Mouse (Mus musculus): ENCODE measurements around the gene Atf7.

The Atf7 gene

DNA sequence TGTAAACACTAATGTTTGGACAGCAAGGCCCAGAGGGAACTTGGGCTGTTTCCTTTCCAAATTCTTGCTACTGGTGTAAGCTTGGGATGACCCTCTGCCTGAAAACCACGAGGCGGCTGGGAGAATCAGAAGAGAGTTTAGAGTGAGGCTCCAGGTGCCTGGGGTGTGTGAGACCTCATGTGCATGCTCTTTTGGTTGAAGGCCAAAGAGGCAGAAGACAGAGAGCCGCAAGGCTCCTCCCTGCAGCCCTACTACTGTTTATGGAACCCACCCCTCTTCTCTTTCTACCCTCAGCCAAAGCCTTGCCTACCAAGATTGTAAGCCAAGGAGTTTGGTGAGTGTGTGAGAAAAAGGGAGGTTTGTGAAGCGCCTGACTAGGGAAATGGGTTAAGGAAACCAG, 109.5 kb downstream of the Atf7 start:
- in situ Hi-C loops (cut with MseI, MboI): no loop called here

DNA sequence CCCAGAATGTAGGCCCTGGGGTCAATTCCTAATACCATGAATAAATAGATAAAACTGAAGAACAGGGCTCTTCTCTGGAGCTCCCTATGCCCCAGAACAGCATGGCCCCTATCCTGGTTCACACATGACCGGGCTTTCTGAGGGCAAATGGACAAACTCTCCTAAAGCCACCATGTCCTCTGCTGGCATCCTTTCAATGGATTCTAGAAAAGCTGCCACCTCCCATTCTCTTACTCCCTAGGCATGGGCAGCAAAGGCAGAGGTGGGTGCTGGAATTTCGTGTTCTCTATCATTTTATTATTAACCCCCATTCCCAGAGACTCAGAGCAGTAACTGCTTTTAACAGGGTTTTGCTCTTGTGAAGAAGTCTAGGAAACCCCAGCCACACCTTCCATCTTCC, 110.0 kb downstream of the Atf7 start:
- in situ Hi-C loops (cut with MseI, MboI): no loop called here

DNA sequence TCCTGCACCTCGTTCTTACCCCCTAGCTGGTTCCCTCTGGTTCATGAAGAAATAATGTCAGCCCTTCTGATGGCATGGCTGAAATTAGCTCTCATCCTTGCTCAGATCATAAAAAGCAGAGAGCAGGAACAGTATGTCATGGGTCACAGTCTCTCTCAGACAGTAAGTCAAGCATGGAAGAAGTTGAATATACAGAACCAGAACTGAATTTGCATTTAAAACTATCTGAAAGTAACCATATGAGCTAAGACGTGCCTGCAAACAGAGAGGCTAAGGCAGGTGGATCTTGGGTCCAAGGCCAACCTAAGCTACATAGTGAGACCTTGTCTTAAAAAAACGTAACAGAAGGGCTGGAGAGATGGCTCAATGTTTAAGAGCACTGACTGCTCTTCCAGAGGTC, 112.3 kb downstream of the Atf7 start:
- in situ Hi-C loops (cut with MseI, MboI): no loop called here

DNA sequence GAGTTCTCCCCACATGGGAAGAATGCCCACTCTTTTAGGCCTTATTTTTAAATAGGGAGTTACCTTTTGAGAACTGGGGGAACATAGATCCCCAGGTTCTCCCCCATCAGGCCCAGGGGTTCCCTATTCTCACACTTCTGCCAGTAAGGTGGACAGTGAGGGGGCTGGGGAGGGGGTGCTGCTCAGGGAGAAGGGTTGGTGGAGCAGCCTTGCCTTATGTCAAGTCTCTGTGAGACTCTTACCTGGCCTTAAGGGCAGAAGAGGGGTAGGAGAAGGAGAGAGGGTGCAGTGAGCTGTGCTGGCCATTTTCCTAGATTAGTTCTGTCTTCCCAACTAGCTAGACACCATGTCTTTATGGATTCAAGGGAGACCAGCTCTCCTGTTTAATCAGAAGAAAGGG, 112.8 kb downstream of the Atf7 start:
- in situ Hi-C loops (cut with MseI, MboI): no loop called here

DNA sequence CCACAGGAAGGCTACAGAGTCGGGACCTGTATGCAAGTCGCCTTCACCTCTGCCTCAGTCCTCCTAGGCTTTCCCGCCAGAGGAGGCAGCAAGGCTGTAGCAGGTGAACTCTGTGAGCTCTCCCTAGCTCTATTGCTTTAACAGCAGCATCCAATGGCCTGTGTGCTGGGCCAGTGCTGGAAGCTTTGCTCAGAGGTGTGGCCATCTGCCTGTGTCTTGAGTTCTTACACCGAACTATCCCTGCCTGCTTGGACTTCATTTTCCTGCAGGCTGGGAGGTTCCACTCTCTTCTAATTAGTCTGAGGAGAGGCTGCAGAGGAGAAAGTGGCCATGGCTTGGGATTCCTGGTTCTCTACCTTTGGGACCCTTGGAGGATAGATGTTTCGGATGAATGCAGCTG, 113.3 kb downstream of the Atf7 start:
- in situ Hi-C loops (cut with MseI, MboI): no loop called here

DNA sequence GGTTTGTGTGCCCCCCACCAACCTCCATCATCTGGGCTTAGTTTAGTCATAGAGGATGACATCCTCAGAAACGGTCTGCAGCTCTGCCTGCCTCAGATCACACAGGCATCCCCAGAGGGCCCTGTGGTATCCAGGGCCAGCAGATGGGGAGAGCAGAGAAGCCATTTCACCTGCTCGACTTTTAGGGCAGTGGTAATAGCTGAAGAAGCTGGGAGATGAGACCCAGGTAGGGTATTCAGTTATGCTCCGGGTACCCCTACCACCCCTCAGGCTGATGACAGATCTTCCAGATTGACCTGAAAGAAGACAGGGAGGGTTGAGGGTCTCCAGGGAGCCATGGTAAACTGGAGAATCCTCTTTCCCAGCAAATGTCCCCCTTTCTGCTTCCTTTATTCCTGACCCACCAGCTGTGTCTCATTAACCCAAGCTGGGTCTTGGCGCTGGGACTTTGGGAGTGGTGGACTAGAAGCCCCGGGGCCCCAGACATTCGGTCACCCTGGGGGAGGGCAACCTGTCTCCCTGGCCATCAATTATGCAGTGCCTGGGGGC, 113.9 kb downstream of the Atf7 start:
- in situ Hi-C loops (cut with MseI, MboI): no loop called here

DNA sequence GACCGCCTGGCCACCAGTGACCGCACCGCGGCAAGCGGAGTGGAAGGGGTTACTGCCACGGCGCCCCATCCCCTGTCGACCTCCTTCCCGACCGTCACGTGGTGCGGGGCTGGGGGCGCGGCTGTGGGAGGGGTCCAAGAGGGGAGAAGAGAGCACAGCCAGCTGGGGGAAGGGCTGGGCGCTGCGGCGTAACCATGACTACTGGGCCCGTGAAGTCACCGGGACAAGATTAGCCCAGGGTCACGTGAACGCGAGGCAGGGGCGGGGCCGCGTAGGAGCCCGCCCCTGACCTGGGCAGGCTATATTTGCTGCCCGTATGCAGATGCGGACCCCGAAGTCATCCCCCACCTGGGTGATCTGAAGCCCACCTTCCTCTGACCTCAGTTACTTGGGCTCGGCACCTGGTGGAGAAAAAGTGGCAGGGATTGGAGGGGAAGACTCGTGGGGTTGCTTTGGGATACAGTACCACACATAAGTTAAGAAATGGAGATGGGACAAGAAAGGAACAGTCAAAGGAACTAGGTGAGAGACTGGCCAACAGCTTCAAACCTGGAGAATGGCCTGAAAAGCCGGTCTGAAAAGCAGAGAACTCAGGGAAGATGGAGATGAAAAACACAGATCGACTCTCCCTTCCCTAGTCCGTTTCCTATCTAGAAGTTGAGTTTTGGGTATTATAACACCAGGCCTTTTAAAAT, 114.5 kb downstream of the Atf7 start:
- in situ Hi-C loops (cut with MseI, MboI): no loop called here

DNA sequence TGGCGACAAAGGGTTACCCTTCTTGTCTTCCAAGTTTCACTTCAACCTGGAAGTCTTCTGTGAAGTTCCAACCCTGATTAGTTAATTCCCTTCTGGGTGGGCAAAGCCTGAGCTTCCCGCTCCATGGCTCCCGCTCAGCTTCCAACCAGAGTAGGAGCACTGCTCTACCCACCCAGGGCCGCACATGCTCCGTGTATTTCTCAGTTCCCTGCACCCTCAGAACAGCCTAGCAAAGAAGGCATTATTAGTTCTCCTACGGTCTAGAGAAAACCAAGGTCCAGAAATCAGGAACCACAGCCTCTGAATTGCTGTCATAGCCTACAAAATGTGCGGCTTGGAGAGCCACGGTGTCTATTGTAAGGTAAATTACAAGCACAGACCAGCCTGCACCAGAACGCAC, 115.2 kb downstream of the Atf7 start:
- in situ Hi-C loops (cut with MseI, MboI): no loop called here

DNA sequence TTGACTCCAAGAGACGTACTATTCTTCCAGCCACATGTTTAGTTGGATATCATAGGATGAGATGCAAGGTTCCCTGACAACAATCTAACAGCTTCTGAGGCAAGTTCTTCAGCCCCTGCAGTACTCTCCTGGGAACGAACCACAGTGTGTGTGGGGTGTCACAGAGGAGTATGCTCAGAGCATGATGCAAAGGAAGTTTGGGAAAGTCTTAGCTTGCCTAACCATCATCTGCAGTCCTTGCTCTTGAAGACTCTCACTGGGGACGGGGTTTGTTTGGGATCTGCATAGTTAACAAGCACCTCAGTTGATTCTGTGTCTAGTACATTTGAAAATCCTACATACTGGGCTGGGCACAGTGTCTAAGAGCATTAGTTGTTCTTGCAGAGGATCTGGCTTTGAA, 116.9 kb downstream of the Atf7 start:
- in situ Hi-C loops (cut with MseI, MboI): no loop called here

DNA sequence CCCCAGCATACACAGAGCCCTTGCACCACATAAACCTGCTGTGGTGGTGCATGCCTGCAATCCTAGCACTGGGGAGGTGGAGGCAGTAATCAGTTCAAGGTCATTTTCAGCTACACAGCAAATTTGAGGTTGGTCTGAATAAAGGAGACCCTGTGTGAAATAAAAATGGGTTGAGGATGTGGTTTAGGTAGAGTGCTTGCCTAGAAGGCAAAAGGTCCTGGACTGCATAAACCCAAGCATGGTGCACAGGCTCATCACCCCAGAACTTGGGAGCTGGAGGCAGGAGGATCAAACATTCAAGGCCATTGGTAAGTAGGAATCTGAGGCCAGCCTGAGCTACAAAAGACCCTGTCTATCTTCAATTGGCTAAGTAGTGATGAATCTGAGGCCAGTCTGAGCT, 117.7 kb downstream of the Atf7 start:
- in situ Hi-C loops (cut with MseI, MboI): no loop called here

DNA sequence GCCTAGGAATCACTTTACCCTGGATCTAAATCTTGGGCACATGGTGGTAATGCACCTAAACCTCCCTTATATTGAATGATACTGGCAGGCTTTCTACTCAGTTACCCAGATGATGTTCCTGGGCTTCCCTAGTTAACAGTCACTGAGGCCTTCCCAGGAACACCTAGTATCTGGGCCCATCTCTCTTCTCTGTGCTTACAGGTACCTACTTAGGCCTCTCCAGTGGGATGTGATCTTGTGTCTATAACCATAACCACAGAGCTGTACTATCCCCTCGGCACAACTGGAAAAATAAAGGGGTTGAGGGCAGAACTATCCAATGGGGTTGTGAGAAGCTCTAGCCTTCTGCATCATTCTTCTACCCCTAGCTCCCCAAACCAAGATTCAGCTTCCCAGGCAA, 118.4 kb downstream of the Atf7 start:
- in situ Hi-C loops (cut with MseI, MboI): no loop called here

DNA sequence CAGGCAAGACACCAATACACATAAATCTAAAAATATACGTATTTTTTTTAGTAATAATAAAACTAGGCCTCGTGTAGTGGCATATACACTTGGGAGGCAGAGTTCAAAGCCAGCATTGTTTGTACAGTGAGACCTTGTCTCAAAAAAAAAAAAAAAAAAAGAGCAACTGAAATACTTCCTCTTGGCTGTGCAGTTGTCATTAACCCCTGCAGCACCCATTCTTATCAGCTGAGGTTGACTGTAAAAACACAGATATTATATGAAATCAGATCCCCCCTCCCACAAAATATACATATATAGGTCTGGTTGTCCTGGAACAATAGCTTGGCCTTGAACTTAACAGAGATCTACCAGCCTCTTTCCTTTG, 118.8 kb downstream of the Atf7 start:
- in situ Hi-C loops (cut with MseI, MboI): no loop called here

DNA sequence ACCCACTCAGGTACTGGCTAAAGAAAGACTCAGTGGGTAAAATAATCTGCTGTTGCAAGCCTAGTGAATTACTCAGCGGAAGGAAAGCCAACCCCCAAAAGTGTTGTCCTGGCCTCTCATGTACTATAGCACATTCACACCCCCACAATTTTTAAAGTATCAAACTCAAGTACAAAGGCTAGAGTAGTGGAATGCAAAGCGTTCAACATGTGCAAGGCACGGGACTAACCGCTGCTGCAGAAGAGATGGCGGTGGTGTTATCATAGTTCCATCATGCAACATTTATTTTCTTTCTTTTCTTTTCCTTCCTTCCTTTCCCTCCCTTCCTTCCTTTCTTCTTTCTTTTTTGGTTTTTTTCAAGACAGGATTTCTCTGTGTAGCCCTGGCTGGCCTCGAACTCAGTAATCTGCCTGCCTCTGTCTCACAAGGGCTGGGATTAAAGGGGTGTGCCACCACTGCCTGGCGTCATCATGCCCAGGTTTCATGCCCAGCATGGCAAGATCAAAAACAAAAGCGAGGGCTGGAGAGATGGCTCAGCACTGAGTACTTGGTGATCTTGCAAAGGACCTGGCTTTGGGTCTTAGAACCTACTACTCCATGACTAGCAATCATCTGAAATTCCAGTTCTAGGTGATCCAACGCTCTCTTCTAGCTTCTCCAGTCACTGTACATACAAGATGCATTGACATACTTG, 119.3 kb downstream of the Atf7 start:
- in situ Hi-C loops (cut with MseI, MboI): no loop called here

DNA sequence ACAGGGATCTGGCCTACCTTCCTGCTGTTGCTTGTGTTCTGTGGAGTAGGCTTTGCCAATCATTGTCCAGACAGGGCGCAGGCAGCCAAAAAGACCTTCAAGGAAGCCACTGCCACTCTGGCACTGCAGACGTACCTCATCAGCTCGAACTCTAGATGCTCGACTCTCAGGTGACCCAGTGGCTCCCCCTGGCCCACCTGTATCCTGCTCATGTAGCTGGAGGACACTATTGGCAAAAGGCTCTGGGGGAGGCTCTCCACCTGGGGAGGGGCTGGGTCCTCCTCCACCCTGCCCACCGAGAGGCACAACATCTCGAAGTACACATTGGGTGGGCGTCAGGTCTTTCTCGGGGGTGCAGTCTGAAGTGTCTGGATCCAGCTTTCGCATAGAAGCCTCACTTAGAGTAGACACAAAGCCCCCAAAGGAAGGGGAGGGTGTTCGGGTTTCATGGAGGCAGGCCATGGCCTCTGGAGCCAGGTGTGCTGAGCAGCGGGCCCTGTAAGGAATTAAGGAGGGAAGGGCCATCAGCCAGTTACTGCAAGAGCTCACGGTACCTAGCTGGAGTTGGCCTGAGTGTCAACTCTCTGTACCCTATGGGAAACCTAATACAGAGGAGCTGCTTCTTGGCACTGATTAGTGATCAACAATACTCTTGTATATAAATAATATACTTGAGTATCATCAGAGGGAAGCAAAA, 120.0 kb downstream of the Atf7 start:
- in situ Hi-C loops (cut with MseI, MboI): no loop called here

DNA sequence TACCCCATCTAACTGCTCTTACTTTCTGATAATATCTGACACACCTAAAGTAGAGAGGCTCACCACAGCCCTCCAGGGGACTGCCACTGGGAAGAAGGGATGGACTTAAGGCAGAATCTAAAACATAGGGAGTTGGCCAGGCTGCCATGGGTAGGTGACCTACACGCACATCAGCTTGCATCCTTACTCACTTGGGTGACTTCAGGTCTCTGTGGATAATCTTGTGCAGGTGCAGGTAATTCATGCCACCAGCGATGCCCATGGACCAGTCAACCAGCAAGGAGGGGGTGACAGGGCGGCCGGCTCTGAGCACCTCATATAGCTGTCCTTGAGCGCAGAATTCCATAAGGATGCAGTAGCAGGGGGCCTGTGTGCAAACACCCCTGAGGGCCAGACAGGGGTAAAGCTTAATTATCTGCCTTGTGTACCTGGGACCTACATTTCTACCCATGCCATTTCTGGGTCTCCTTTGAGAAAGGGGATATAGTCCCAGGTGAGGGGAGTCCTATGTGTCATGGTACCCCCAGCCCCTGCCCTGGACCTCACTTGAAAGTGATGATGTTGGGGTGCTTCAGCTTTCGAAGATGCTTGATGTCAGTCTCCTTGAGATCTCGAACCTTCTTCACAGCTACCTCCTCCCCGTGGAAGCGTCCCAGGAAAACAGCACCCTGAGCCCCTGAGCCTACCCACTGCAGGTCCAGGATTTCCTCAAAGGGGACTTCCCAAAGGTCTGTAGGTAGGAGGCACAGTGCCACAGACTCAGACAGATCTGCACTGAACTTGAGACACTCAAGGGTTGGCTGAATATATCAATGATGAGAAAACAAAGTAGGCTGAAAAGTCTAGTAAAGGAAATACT, 121.1 kb downstream of the Atf7 start:
- in situ Hi-C loops (cut with MseI, MboI): no loop called here

DNA sequence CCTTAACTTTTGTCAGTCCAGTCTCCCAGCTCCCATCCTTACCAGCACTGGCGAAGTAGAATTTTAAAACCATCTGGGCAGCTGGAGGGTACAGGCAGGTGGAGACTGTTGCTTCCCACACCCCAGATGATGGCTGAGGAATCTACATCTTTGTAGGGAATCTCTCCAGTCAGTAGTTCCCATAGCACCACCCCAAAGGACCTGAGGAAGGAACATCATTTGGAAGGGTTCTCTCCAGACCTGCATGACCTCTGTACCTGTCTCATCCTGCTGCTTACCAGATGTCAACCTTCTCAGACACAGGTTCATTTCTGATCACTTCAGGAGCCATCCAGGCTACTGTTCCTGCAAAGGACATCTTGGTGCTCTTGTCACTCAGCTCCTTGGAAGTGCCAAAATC, 121.8 kb downstream of the Atf7 start, which contains the start of gene Gm10337:
TSS of gene Gm10337 (plus strand) at position 276 of the 400 bp plus-strand sequence.
- in situ Hi-C loops (cut with MseI, MboI): no loop called here

DNA sequence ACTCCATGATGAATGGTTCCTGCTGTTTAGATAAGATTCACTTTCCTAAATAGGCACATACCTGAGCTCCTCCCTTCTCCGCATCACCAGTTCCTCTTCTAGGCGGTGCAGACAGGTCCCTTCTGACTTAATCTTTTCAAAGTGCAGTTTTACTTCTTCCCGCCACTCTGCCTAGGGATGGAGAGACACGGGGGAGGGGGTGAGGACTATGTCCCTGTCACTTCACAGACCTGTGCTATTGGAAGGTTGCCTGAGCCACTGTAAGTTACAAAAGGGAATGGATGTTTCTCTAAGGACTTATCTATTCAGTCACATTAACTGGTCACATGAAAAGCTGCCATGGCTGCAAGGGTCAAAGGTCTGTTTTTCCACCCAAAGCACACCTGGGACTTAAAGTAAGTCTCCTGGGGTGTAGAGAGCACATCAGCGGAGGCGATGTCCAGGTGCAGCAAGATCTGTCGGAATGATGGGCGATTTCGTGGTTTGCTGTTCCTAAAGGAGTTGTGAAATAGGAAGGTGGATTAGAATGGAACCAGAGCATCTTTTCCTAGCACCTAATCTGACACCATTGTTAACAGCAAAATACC, 122.9 kb downstream of the Atf7 start:
- in situ Hi-C loops (cut with MseI, MboI): no loop called here

DNA sequence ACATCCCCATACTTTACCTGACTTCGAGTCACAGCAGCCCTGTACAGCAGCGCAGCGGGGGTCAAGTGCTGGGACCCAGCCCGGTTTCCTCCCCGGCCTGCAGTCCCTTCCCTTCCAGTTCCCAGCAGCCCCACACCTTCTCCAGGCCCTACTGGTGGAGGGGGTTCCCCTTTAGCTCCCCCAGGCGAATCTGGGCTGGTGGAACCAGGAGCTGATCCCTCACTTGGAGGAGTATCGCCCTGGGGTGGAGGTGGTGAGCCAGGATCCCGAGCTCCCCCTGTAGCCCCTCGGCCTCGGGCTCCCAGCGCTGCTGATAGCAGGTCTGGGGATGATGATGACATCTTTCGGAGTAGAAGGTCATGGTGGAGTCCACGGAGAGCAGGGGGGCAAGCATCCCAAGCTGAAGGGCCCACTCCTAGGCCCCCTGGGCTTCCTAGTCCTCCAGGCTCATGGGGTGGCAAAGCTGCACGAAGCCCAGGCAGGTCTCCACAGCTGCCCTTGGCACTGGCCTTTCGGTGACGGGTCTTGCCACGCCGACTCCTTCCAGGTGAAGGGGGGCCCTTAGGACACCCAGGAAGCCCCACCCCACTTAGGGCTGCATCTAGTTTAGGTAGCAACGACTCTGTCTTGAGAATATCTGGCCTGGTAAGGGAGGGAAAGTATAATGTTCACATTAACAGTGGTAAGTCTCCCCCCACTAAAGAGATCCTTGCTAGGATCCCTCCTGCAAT, 124.0 kb downstream of the Atf7 start:
- in situ Hi-C loops (cut with MseI, MboI): no loop called here

DNA sequence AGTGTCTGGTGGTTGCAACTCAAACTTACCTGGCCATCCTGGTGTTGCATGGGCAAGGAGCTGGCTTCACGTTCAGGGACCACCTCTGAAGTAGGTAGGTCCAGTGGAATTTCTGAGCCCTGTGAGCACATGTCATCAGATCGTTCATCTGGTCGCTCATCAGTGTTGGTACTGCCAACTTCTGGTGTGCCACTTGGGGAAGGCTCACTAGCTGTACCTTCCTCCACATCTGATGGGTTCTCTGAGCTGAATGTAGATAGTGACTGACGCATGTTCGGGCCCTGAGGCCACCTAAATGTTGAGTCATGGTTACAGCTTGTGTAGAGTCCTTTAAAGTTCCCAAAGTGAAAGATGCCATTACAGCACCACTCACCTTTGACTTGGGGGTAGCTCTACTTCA, 124.8 kb downstream of the Atf7 start:
- in situ Hi-C loops (cut with MseI, MboI): no loop called here

DNA sequence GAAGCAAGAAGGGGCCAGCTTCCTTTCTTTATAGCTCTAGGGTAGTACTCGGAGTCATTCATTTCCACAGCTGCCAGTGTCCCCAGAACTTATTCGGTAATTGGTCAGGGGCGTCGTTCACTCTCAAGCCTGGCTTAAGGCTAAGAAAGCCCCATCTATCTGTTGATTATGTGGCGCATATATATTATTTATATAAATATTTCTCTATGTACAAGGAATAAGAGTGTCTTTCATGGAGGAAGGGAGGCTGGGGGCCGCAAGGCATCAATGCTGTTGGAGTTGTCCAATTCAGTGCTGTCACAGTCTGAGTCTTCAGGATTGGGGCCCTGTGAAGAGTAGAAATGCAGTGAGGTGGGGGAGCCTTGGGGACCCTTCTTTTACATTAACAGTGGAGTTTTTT, 125.4 kb downstream of the Atf7 start:
- in situ Hi-C loops (cut with MseI, MboI): no loop called here

DNA sequence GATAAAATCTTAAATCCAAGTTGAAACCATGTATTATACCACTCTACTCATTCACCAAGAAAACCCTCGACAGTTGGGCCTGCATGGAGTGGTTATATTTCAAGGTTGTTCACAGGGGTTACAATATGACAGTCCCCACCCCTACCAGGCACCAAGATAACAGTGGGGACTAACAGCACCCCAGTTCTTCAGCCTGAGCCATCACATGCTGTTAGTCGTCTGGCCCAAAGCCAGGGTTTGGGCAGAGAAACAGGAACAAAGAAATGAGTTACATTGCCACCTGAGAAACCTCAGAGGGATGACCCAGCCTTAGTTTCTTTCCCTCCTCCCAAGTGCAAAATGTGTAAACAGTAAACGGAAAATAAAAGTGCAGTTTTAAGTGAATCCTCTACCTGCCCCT, 125.9 kb downstream of the Atf7 start:
- in situ Hi-C loops (cut with MseI, MboI): no loop called here
